Comparison of ENCODE assay signal across 32 mouse cellular contexts in genomic region chr2:104064152-104064551, GRCm38 (mm10). TPM values are rescaled to one million over a fixed set of nuclear protein-coding genes. Genes with fewer than 3 reads are reported as not detected.
"Had no signal": no experiment of that assay in that cellular context is flagged by ENCODE, and none has a peak within 500 bp of the region (broad histone marks: within the 10 kb centered on the region; RNA-seq: fewer than 3 reads in every experiment).

No protein-coding gene starts in this region.

- H3K27ac ChIP-seq: intestine, embryonic 15.5 days; kidney, embryonic 15.5 days; limb, embryonic 12.5 days; limb, embryonic 15.5 days; midbrain, embryonic 12.5 days; neural tube, embryonic 13.5 days; stomach, embryonic 15.5 days had no signal

- H3K9me3 ChIP-seq: intestine, embryonic 15.5 days; kidney, embryonic 15.5 days; limb, embryonic 12.5 days; limb, embryonic 15.5 days; midbrain, embryonic 12.5 days; neural tube, embryonic 13.5 days; stomach, embryonic 15.5 days had no signal

- H3K4me1 ChIP-seq: intestine, embryonic 15.5 days; kidney, embryonic 15.5 days; limb, embryonic 12.5 days; limb, embryonic 15.5 days; midbrain, embryonic 12.5 days; neural tube, embryonic 13.5 days; stomach, embryonic 15.5 days had no signal

- H3K4me3 ChIP-seq: intestine, embryonic 15.5 days; kidney, embryonic 15.5 days; limb, embryonic 12.5 days; limb, embryonic 15.5 days; midbrain, embryonic 12.5 days; myocyte; neural tube, embryonic 13.5 days; stomach, embryonic 15.5 days had no signal

- H3K27me3 ChIP-seq: intestine, embryonic 15.5 days; kidney, embryonic 15.5 days; limb, embryonic 12.5 days; limb, embryonic 15.5 days; midbrain, embryonic 12.5 days; neural tube, embryonic 13.5 days; stomach, embryonic 15.5 days had no signal

- H3K9ac ChIP-seq: intestine, embryonic 15.5 days; kidney, embryonic 15.5 days; limb, embryonic 12.5 days; limb, embryonic 15.5 days; midbrain, embryonic 12.5 days; neural tube, embryonic 13.5 days; stomach, embryonic 15.5 days had no signal

- H3K4me2 ChIP-seq: intestine, embryonic 15.5 days; kidney, embryonic 15.5 days; limb, embryonic 12.5 days; limb, embryonic 15.5 days; midbrain, embryonic 12.5 days; neural tube, embryonic 13.5 days; stomach, embryonic 15.5 days had no signal

- DNase-seq: kidney, adult 11 months; kidney, adult 8-10 months; kidney, postnatal 14 days; kidney, postnatal 4 days; left cerebral cortex, postnatal 4 days; lung, adult 2 months; lung, postnatal 14 days; lung, postnatal 4 days; retina, postnatal 1 day; right cerebral cortex, postnatal 25 days; spleen, adult 18-20 months; thymus, adult 2 months; thymus, postnatal 14 days; thymus, postnatal 4 days had no signal

- ATAC-seq: intestine, embryonic 15.5 days; midbrain, embryonic 16.5 days had no signal

RNA-seq across cellular contexts. Expression of gene Gm10912, which starts 1.5 kb away (rescaled TPM):
- total RNA-seq: layer of hippocampus, postnatal 14 days; monocyte, adult 5-6 weeks had no signal
- polyA plus RNA-seq: kidney, embryonic 15.5 days; limb, embryonic 12.5 days; lung, embryonic 16.5 days; midbrain, embryonic 12.5 days; midbrain, embryonic 16.5 days; myocyte; neural tube, embryonic 13.5 days had no signal

RNA-seq across cellular contexts. Expression of gene Gm10799, which starts 4.2 kb away (rescaled TPM):
- total RNA-seq: layer of hippocampus, adult 18-20 months; layer of hippocampus, postnatal 14 days; left cerebral cortex, adult 8-10 months; left cerebral cortex, postnatal 14 days; left cerebral cortex, postnatal 4 days; megakaryocyte progenitor cell, adult 5-6 weeks; megakaryocyte-erythroid progenitor cell, adult 5-6 weeks; monocyte, adult 5-6 weeks; neutrophil, adult 5-6 weeks had no signal
- polyA plus RNA-seq: intestine, embryonic 15.5 days; kidney, embryonic 15.5 days; limb, embryonic 12.5 days; limb, embryonic 15.5 days; lung, adult 2 months; lung, embryonic 16.5 days; midbrain, embryonic 12.5 days; midbrain, embryonic 16.5 days; myocyte; neural tube, embryonic 13.5 days; stomach, embryonic 15.5 days; thymus, adult 2 months had no signal

RNA-seq across cellular contexts. Expression of gene Cd59b, which starts 5.5 kb away (rescaled TPM):
- total RNA-seq: monocyte, adult 5-6 weeks; neutrophil, adult 5-6 weeks had no signal
- polyA plus RNA-seq: myocyte had no signal

RNA-seq across cellular contexts. Expression of gene 4931422A03Rik, which starts 36.0 kb away (rescaled TPM):
- total RNA-seq: layer of hippocampus, adult 18-20 months; layer of hippocampus, postnatal 14 days; left cerebral cortex, postnatal 14 days; left cerebral cortex, postnatal 4 days; monocyte, adult 5-6 weeks; neutrophil, adult 5-6 weeks had no signal
- polyA plus RNA-seq: lung, adult 2 months; thymus, adult 2 months had no signal
